Mouse (Mus musculus) G1E (cell line): ENCODE results near the gene Slc24a3. TPM values are rescaled to one million over a fixed set of nuclear protein-coding genes. Genes with fewer than 3 reads are reported as not detected.

ENCODE experiments used
- ATAC-seq: 2 replicates; pipeline ENCODE4 v1.8.0; 2016; ENCODE audit warnings: mild to moderate bottlenecking; ENCODE audit not compliant: insufficient number of reproducible peaks, poor library complexity, low FRiP score, severe bottlenecking; ENCODE audit errors: extremely low read depth
- DNase-seq: peaks from one replicate; pipeline ENCODE4 v3.0.0; 2012; ENCODE audit warnings: low spot score
- H3K27me3 ChIP-seq: 2 replicates; pipeline ENCODE4 v1.6.1; 2012; ENCODE audit warnings: mild to moderate bottlenecking, low read length, inconsistent platforms; ENCODE audit not compliant: insufficient read depth
- H3K36me3 ChIP-seq: replicated peaks from 2 replicates; pipeline ENCODE3; 2012; ENCODE audit warnings: mild to moderate bottlenecking, inconsistent platforms
- H3K4me1 ChIP-seq: 2 replicates; pipeline ENCODE4 v1.6.1; 2012; ENCODE audit warnings: low read depth, low read length, inconsistent platforms, mixed read lengths; ENCODE audit not compliant: insufficient read depth
- H3K4me3 ChIP-seq: 2 replicates; pipeline ENCODE4 v1.5.1; 2012; ENCODE audit warnings: low read depth, mild to moderate bottlenecking, inconsistent platforms, low read length, moderate library complexity, mixed read lengths
- H3K9me3 ChIP-seq: replicated peaks from 2 replicates; pipeline ENCODE4 v1.6.1; 2012; ENCODE audit warnings: inconsistent platforms
- CTCF ChIP-seq: IDR thresholded peaks from 2 replicates; pipeline ENCODE4 v1.5.1; 2012; ENCODE audit warnings: low read depth, low read length, inconsistent platforms, mixed read lengths
- GATA1 ChIP-seq: IDR thresholded peaks from 2 replicates; pipeline ENCODE4 v1.6.1; 2012; ENCODE audit warnings: borderline replicate concordance, low read length, inconsistent platforms, mixed read lengths
- GATA2 ChIP-seq: IDR thresholded peaks from 2 replicates; pipeline ENCODE4 v1.6.1; 2012; ENCODE audit warnings: low read depth, low read length, inconsistent platforms, borderline replicate concordance
- POLR2AphosphoS5 ChIP-seq: IDR thresholded peaks from 2 replicates; pipeline ENCODE4 v1.6.1; 2012; ENCODE audit warnings: low read depth, low read length, inconsistent platforms; ENCODE audit not compliant: insufficient replicate concordance
- TAL1 ChIP-seq: conservative IDR thresholded peaks from 2 replicates; pipeline ENCODE4 v1.6.1; 2012; ENCODE audit warnings: low read depth, low read length, inconsistent platforms, mixed read lengths
- polyA plus RNA-seq: library from polyadenylated mRNA; stranded (reverse); fragments of >175 nt; gene quantifications from 2 replicates; pipeline ENCODE4 v1.2.3, GENCODE M21; 2012
- total RNA-seq, 2 experiments: library from RNA; stranded (forward) in 1 of 2; stranded (reverse) in 1 of 2; fragments of 200-1000 nt in 1 of 2; fragments of >200 nt in 1 of 2; fragmentation: Nextera tagmentation in 1 of 2; gene quantifications; 2 replicates each; pipeline ENCODE4 v1.2.3; 2014 to 2017

Slc24a3 gene
- total and polyA plus RNA-seq, 3 experiments: 0.16 TPM; not detected in 2

GRCm38 (mm10) chr2:145640255-145640984 lies 472.9 kb downstream of the Slc24a3 start:
- Histone ChIP-seq H3K27me3 (no peaks in the 10 kb centered on the region), H3K36me3 (no peaks in the 10 kb centered on the region), H3K4me3 (no peak overlapping the region), H3K4me1 (no peaks in the 10 kb centered on the region), H3K9me3 (peaks cover 56% of the 10 kb centered on the region)
- TF ChIP-seq POLR2AphosphoS5: no peak
- TF ChIP-seq TAL1: no peak
- TF ChIP-seq GATA2: no peak
- no peak for TF ChIP-seq CTCF
- TF ChIP-seq GATA1: no peak
- DNase-seq (no peak), ATAC-seq (no peak)

GRCm38 (mm10) chr2:145655373-145655960 lies 487.9 kb downstream of the Slc24a3 start:
- Histone ChIP-seq H3K36me3 (no peaks in the 10 kb centered on the region), H3K4me1 (no peaks in the 10 kb centered on the region), H3K4me3 (no peak overlapping the region), H3K9me3 (peaks cover 18% of the 10 kb centered on the region), H3K27me3 (no peaks in the 10 kb centered on the region)
- DNase-seq (no peak), ATAC-seq (no peak)
- no peak for TF ChIP-seq GATA2
- no peak for TF ChIP-seq GATA1
- no peak for TF ChIP-seq TAL1
- no peak for TF ChIP-seq POLR2AphosphoS5
- TF ChIP-seq CTCF: no peak

DNA sequence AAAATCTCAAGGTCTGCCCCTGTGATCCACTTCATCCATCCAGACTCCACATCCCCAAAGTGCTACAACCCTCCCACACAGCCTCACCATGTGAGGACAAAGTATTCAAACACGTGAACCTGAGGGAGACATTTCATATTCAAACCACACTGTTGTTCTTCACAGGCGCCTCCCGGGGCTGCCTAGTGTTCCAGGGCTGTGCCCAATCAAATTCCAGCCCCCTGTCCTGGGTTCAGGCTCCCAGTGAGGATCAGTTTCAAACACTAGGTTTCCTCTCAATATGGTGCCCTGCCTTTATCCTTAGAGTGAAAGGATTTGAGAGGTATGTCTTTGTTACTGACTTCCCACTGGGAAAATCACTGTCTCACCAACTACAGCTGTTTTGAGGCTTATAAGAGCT lies 488.6 kb downstream of the Slc24a3 start:
- DNase-seq (no peak), ATAC-seq (no peak)
- Histone ChIP-seq H3K36me3 (no peaks in the 10 kb centered on the region), H3K4me1 (no peaks in the 10 kb centered on the region), H3K27me3 (no peaks in the 10 kb centered on the region), H3K4me3 (no peak overlapping the region), H3K9me3 (peaks cover 16% of the 10 kb centered on the region)
- TF ChIP-seq POLR2AphosphoS5 (no peak), GATA2 (no peak), CTCF (no peak), GATA1 (no peak), TAL1 (no peak)

GRCm38 (mm10) chr2:145656716-145657115 lies 489.2 kb downstream of the Slc24a3 start:
- DNase-seq (no peak), ATAC-seq (no peak)
- peaks cover 15% of the 10 kb centered on the region for H3K9me3 ChIP-seq
- no peaks in the 10 kb centered on the region for H3K4me1 ChIP-seq
- no peak for TF ChIP-seq POLR2AphosphoS5
- no peak for TF ChIP-seq CTCF
- H3K27me3 ChIP-seq: no peaks in the 10 kb centered on the region
- H3K36me3 ChIP-seq: no peaks in the 10 kb centered on the region
- H3K4me3 ChIP-seq: no peak overlapping the region

DNA sequence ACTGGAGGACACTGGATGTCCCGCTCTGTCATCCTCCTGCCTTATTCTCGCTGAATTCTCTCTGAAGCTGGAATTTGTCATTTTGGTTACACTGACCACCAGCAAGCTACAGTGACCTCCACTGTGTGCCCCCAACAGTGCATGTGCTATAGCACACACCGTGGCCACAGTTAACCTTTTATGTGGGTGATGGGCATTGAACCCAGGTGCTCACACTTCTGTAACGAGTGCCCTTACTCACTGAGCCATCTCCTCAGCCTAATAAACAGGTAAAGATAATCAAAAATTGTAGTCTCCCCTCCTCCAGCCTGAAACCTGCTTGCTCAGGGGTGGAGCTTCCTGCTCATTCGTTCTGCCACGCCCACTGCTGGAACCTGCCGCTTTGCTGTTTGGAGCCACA lies 493.7 kb downstream of the Slc24a3 start:
- H3K4me1 ChIP-seq: no peaks in the 10 kb centered on the region
- no peak overlapping the region for H3K4me3 ChIP-seq
- ATAC-seq (no peak), DNase-seq (no peak)
- H3K9me3 ChIP-seq: peaks cover 23% of the 10 kb centered on the region
- no peaks in the 10 kb centered on the region for H3K36me3 ChIP-seq
- H3K27me3 ChIP-seq: no peaks in the 10 kb centered on the region
- TF ChIP-seq POLR2AphosphoS5 (no peak), GATA1 (no peak), TAL1 (no peak), GATA2 (no peak), CTCF (no peak)

DNA sequence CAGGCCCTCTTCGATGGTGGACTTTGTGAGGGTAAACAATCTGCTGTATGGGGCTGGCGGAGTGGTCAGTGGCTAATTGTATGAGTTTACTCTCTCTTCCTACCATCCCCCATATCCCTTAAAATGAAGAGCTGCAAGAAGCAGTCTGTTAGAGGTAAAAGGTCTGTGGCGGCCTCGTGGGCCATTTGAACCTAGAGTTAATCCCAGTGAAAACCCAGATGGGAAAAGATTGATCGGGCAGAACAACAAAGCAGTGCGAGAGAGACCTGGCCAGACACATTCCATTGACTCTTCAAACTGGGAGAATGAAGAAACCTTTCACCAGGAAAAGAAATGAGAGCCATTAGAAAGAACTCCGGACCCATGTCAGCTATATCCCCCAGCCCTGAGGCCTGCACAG lies 496.3 kb downstream of the Slc24a3 start:
- H3K27me3 ChIP-seq: no peaks in the 10 kb centered on the region
- H3K9me3 ChIP-seq: peaks cover 42% of the 10 kb centered on the region
- H3K36me3 ChIP-seq: no peaks in the 10 kb centered on the region
- TF ChIP-seq GATA1 (no peak), CTCF (no peak), GATA2 (no peak), POLR2AphosphoS5 (no peak), TAL1 (no peak)
- H3K4me1 ChIP-seq: no peaks in the 10 kb centered on the region
- ATAC-seq (no peak), DNase-seq (no peak)
- no peak overlapping the region for H3K4me3 ChIP-seq
